Mouse (Mus musculus) bone marrow macrophage, adult 2 months (primary cell): ENCODE measurements around the gene Gria2.

ENCODE experiments used
- CTCF ChIP-seq: IDR thresholded peaks from 2 replicates; pipeline ENCODE4 v1.5.1; 2012; ENCODE audit warnings: low read depth, mild to moderate bottlenecking, low read length, moderate library complexity
- POLR2A ChIP-seq: IDR thresholded peaks from 2 replicates; pipeline ENCODE4 v1.6.1; 2012; ENCODE audit warnings: mild to moderate bottlenecking, low read depth, low read length, borderline replicate concordance

- no peak for TF ChIP-seq CTCF
- no peak for TF ChIP-seq POLR2A
These were observed 105.1 kb downstream of the Gria2 start for GRCm38 (mm10) chr3:80697523-80697922.
